Mouse (Mus musculus) liver (tissue): ENCODE measurements around the gene Pcp2.
A peak's percentile ranks its signal among the peaks of the same experiment; 100 is the strongest.
"Not testable (repeated sequence)": the region's sequence is repeated elsewhere in the genome, so short reads cannot be mapped to it uniquely, and the experiment has no call there.

ENCODE experiments used
- DNase-seq: peaks from one replicate; pipeline ENCODE4 v3.0.0-alpha.2; 2020; ENCODE audit warnings: mixed read lengths

The Pcp2 gene

GRCm38 (mm10) chr8:3621199-3621970, 4.0 kb downstream of the Pcp2 start, which contains the start of the genes Xab2 and Pet100:
Gene Xab2 (minus strand): TSS chr8:3621316.
Gene Pet100 (plus strand): TSS chr8:3621548.
- peak; percentile 98 for DNase-seq

- DNase-seq, result no peak
Observed at GRCm38 (mm10) chr8:3609816-3610150, 15.6 kb downstream of the Pcp2 start.

- no peak for DNase-seq
Observed at GRCm38 (mm10) chr8:3609046-3609815, 16.1 kb downstream of the Pcp2 start.

GRCm38 (mm10) chr8:3607822-3608221, 17.5 kb downstream of the Pcp2 start:
- DNase-seq, result no peak

GRCm38 (mm10) chr8:3606593-3606992, 18.8 kb downstream of the Pcp2 start:
- no peak for DNase-seq

GRCm38 (mm10) chr8:3603439-3603838, 21.9 kb downstream of the Pcp2 start:
- DNase-seq, result no peak

GRCm38 (mm10) chr8:3600401-3600800, 24.9 kb downstream of the Pcp2 start:
- no peak for DNase-seq

- no peak for DNase-seq
Observed at GRCm38 (mm10) chr8:3599219-3599618, 26.1 kb downstream of the Pcp2 start.

- no peak for DNase-seq
Observed at GRCm38 (mm10) chr8:3598054-3598453, 27.3 kb downstream of the Pcp2 start.

GRCm38 (mm10) chr8:3594466-3594865, 30.9 kb downstream of the Pcp2 start:
- no peak for DNase-seq

GRCm38 (mm10) chr8:3593470-3593869, 31.9 kb downstream of the Pcp2 start:
- DNase-seq, result no peak

- DNase-seq, result no peak
Observed at GRCm38 (mm10) chr8:3588258-3588633, 37.1 kb downstream of the Pcp2 start.

- peak; percentile 73 for DNase-seq
Observed at GRCm38 (mm10) chr8:3587391-3588257, 37.7 kb downstream of the Pcp2 start.

GRCm38 (mm10) chr8:3586993-3587390, 38.4 kb downstream of the Pcp2 start, which contains the start of gene Camsap3:
Gene Camsap3 (plus strand): TSS chr8:3587293.
- DNase-seq, result no peak

GRCm38 (mm10) chr8:3586452-3586851, 38.9 kb downstream of the Pcp2 start:
- DNase-seq, result no peak

- not testable (repeated sequence) for DNase-seq
Observed at GRCm38 (mm10) chr8:3581961-3582360, 43.4 kb downstream of the Pcp2 start.

- no peak for DNase-seq
Observed at GRCm38 (mm10) chr8:3579390-3580364, 45.7 kb downstream of the Pcp2 start.

GRCm38 (mm10) chr8:3576211-3576960, 49.0 kb downstream of the Pcp2 start:
- no peak for DNase-seq

- DNase-seq, result no peak
Observed at GRCm38 (mm10) chr8:3574546-3574945, 50.8 kb downstream of the Pcp2 start.
